Mouse (Mus musculus) hematopoietic stem cell, adult 5-6 weeks (primary cell): ENCODE measurements around the gene Cpne7. TPM values are rescaled to one million over a fixed set of nuclear protein-coding genes. Genes with fewer than 3 reads are reported as not detected.
A peak's percentile ranks its signal among the peaks of the same experiment; 100 is the strongest.

Source experiments
- ATAC-seq, 2 experiments: fragments of 125-278 bp in 1 of 2; replicated peaks in 1 of 2; 2 replicates each; pipeline ENCODE4 v1.8.0; 2016 to 2017; ENCODE audit warnings: inconsistent platforms in 2 of 2, mild to moderate bottlenecking in 2 of 2, moderate number of reproducible peaks in 2 of 2, low read depth in 1 of 2, moderate TSS enrichment in 1 of 2; ENCODE audit not compliant: low FRiP score in 2 of 2, poor library complexity in 2 of 2, severe bottlenecking in 2 of 2, insufficient read depth in 1 of 2, low TSS enrichment in 1 of 2
- total RNA-seq: library from RNA; stranded (forward); fragments of 172-1452, 232-1000 nt; gene quantifications from 2 replicates; pipeline ENCODE4 v1.2.3, GENCODE M21; 2017

The Cpne7 gene
- total RNA-seq, 1 experiment from 2014 or later = 0.60 TPM

GRCm38 (mm10) chr8:123108010-123108409 is 9.2 kb upstream of the Cpne7 start:
- ATAC-seq = no peak

GRCm38 (mm10) chr8:123108953-123109352 is 8.2 kb upstream of the Cpne7 start:
- no peak for ATAC-seq

- peak; percentile 82 to 88 for ATAC-seq
Observed at GRCm38 (mm10) chr8:123110649-123111048, 6.5 kb upstream of the Cpne7 start.

- ATAC-seq = no peak
Observed at GRCm38 (mm10) chr8:123112892-123113291, 4.3 kb upstream of the Cpne7 start.

GRCm38 (mm10) chr8:123113908-123114469 is 3.2 kb upstream of the Cpne7 start:
- ATAC-seq = no peak

GRCm38 (mm10) chr8:123114644-123115043 is 2.5 kb upstream of the Cpne7 start:
- no peak for ATAC-seq

- ATAC-seq = no peak
Observed at GRCm38 (mm10) chr8:123117744-123118143, 570 bp downstream of the Cpne7 start.

- no peak for ATAC-seq
Observed at GRCm38 (mm10) chr8:123122059-123122458, 4.9 kb downstream of the Cpne7 start.

- ATAC-seq = no peak
Observed at GRCm38 (mm10) chr8:123122670-123123069, 5.5 kb downstream of the Cpne7 start.

GRCm38 (mm10) chr8:123126193-123126816 is 9.1 kb downstream of the Cpne7 start:
- peak in 1 of 2 experiments; percentile 65; a peak in 2 of 4 replicates for ATAC-seq

- no peak for ATAC-seq
Observed at GRCm38 (mm10) chr8:123131041-123131440, 13.9 kb downstream of the Cpne7 start.

- ATAC-seq = no peak
Observed at GRCm38 (mm10) chr8:123132953-123133352, 15.8 kb downstream of the Cpne7 start.

GRCm38 (mm10) chr8:123134149-123134713 is 17.1 kb downstream of the Cpne7 start:
- ATAC-seq = no peak

- no peak for ATAC-seq
Observed at GRCm38 (mm10) chr8:123135406-123135805, 18.2 kb downstream of the Cpne7 start.

- no peak for ATAC-seq
Observed at GRCm38 (mm10) chr8:123135806-123136205, 18.6 kb downstream of the Cpne7 start.

GRCm38 (mm10) chr8:123136287-123136686 is 19.1 kb downstream of the Cpne7 start:
- ATAC-seq = no peak

GRCm38 (mm10) chr8:123137645-123138077 is 20.5 kb downstream of the Cpne7 start:
- ATAC-seq = peak in 1 of 2 experiments; percentile 15; a peak in 1 of 4 replicates

GRCm38 (mm10) chr8:123138741-123139140 is 21.6 kb downstream of the Cpne7 start:
- ATAC-seq = no peak
